Mouse (Mus musculus): ENCODE results near the gene Runx2. TPM values are rescaled to one million over a fixed set of nuclear protein-coding genes. Genes with fewer than 3 reads are reported as not detected.

Gene Runx2
- polyA plus RNA-seq, 1 experiment from 2014 or later: 4.0 TPM

DNA sequence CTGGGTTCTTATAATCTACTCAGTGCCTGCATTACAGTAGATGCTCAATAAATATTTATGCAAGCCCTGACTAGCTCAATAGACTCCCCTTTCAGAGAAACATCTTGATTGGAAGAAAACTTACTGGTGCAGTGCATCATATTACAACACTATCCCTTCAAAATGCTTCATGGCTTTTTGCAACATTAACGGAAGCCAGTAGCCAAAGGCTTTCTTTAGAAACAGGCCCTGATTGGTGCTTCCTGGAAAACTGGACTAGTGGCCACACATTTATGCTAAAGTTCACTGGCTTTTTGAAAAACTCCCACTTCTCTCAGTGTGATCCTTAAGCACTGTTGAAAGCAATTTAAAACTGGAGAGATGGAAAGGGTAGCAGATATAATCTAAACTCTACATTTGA is 151.4 kb downstream of the Runx2 start:
- Histone ChIP-seq H3K36me3 (ENCODE audit: insufficient read depth, low read length) (no peaks in the 10 kb centered on the region), H3K27ac (no peak overlapping the region), H3K4me2 (ENCODE audit: low read length) (no peak overlapping the region), H3K4me3 (replicated peaks; ENCODE audit: low read depth, low read length) (no peak overlapping the region), H3K9me3 (replicated peaks; ENCODE audit: low read length) (no peaks in the 10 kb centered on the region), H3K4me1 (replicated peaks; ENCODE audit: insufficient read depth, low read length) (no peaks in the 10 kb centered on the region), H3K27me3 (ENCODE audit: insufficient read depth, low read length) (no peaks in the 10 kb centered on the region), H3K9ac (ENCODE audit: low read depth, low read length) (no peak overlapping the region)
- no peak for TF ChIP-seq CTCF (IDR thresholded peaks at IDR 0.05; ENCODE audit: low read depth)
- DNase-seq (ENCODE audit: low spot score) (no peak), ATAC-seq (replicated peaks; ENCODE audit: low FRiP score, low read depth) (no peak)
- 57% methylated on average over 1 of the region's 1 CpGs for WGBS

DNA sequence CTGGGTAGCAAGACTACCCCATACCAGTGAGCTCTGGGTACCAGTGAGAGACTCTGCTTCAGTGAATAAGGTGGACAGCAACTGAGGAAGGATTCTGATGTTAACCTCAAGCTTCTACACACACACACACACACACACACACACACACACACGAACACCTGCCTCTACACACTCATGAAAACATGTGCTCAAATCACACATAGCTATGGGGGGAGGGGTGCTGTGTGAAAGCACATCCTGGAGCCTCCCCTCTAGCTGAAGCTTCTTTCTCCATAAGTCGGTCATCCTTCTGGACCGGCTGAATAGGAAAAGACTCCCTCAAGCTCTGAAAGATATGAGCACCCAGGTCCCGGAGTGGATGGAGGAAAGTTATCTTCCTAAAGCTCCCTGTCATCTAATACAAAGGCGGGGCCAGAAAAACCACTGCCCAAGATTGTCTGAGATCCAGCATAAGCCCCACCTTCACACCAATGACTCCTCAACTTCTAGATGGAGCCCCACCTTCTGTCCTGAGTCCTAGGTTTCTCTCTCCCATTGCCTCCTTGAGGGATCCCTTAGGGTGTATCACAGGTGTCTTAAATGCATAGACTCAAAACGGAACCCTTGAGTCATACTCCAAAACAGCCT is 152.4 kb downstream of the Runx2 start:
- no peak for DNase-seq (ENCODE audit: low spot score)
- WGBS: 93% methylated on average over 6 of the region's 6 CpGs
- Histone ChIP-seq H3K4me3 (replicated peaks; ENCODE audit: low read depth, low read length) (no peak overlapping the region), H3K9me3 (replicated peaks; ENCODE audit: low read length) (no peaks in the 10 kb centered on the region), H3K27me3 (ENCODE audit: insufficient read depth, low read length) (no peaks in the 10 kb centered on the region), H3K9ac (ENCODE audit: low read depth, low read length) (no peak overlapping the region), H3K27ac (no peak overlapping the region), H3K4me2 (ENCODE audit: low read length) (no peak overlapping the region), H3K36me3 (ENCODE audit: insufficient read depth, low read length) (no peaks in the 10 kb centered on the region), H3K4me1 (replicated peaks; ENCODE audit: insufficient read depth, low read length) (no peaks in the 10 kb centered on the region)
- ATAC-seq (replicated peaks; ENCODE audit: low FRiP score, low read depth): no peak
- no peak for TF ChIP-seq CTCF (IDR thresholded peaks at IDR 0.05; ENCODE audit: low read depth)

DNA sequence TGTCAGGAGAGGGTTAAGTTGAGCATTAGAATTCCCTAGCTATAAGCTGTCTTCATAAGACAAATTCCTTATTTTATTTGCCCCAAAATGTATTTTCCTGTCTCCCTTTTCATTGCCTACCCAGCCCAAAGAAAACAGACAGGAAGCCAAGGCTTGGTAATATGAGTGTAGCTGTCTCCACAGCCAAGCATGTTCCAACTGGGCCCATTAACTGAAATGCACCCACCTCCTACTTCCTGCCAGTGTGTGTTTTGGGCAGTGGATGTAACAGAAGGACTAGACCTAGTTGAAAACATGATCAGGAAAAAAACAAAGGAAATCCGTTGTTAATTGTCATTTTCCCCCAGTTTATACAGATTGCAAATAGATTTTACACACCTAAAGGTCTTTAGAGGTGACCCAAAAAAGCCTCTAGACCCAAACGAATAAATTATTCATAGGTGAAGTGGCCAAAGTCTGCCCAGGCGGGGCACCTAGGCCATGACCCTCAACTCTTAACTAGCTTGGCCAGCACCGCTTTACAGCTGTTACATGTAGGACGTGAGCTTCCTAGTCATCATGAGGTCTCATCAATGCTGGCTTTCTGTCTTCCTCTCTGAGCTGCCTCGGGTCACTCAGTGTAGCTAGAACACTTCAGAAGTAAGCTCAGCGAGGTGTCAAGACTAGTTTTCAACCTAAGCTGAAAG is 154.3 kb downstream of the Runx2 start:
- Histone ChIP-seq H3K9me3 (replicated peaks; ENCODE audit: low read length) (no peaks in the 10 kb centered on the region), H3K27me3 (ENCODE audit: insufficient read depth, low read length) (no peaks in the 10 kb centered on the region), H3K4me1 (replicated peaks; ENCODE audit: insufficient read depth, low read length) (no peaks in the 10 kb centered on the region), H3K4me2 (ENCODE audit: low read length) (no peak overlapping the region), H3K27ac (no peak overlapping the region), H3K36me3 (ENCODE audit: insufficient read depth, low read length) (no peaks in the 10 kb centered on the region), H3K9ac (ENCODE audit: low read depth, low read length) (no peak overlapping the region), H3K4me3 (replicated peaks; ENCODE audit: low read depth, low read length) (no peak overlapping the region)
- no peak for ATAC-seq (replicated peaks; ENCODE audit: low FRiP score, low read depth)
- TF ChIP-seq CTCF (IDR thresholded peaks at IDR 0.05; ENCODE audit: low read depth): no peak
- DNase-seq (ENCODE audit: low spot score): no peak
- WGBS: 71% methylated on average over 7 of the region's 7 CpGs

DNA sequence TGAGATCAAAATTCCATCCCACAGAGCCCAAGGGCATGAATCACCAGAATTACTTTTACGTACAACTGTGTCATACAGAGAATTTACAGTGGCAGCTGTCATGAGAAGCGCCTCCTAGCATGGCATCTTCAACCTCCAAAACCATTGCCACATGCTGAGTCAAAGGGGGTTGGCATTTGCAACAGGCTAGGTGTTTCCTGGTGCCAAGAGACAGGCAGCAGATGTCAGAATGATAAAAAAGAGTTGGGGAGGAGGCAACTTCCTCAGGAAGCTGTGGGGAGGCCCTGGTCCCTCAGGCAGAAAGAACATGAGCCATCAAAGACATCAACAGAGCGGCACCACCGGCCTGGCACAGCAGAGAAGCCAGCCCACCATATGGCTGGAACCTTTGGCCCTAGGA is 160.1 kb downstream of the Runx2 start:
- Histone ChIP-seq H3K9me3 (replicated peaks; ENCODE audit: low read length) (no peaks in the 10 kb centered on the region), H3K36me3 (ENCODE audit: insufficient read depth, low read length) (no peaks in the 10 kb centered on the region), H3K9ac (ENCODE audit: low read depth, low read length) (no peak overlapping the region), H3K27ac (no peak overlapping the region), H3K4me1 (replicated peaks; ENCODE audit: insufficient read depth, low read length) (no peaks in the 10 kb centered on the region), H3K4me2 (ENCODE audit: low read length) (no peak overlapping the region), H3K4me3 (replicated peaks; ENCODE audit: low read depth, low read length) (no peak overlapping the region), H3K27me3 (ENCODE audit: insufficient read depth, low read length) (no peaks in the 10 kb centered on the region)
- ATAC-seq (replicated peaks; ENCODE audit: low FRiP score, low read depth) (no peak), DNase-seq (ENCODE audit: low spot score) (no peak)
- no peak for TF ChIP-seq CTCF (IDR thresholded peaks at IDR 0.05; ENCODE audit: low read depth)
- 72% methylated on average over 4 of the region's 4 CpGs for WGBS

- Histone ChIP-seq H3K9ac (ENCODE audit: low read depth, low read length) (no peak overlapping the region), H3K36me3 (ENCODE audit: insufficient read depth, low read length) (no peaks in the 10 kb centered on the region), H3K4me2 (ENCODE audit: low read length) (no peak overlapping the region), H3K4me1 (replicated peaks; ENCODE audit: insufficient read depth, low read length) (no peaks in the 10 kb centered on the region), H3K9me3 (replicated peaks; ENCODE audit: low read length) (no peaks in the 10 kb centered on the region), H3K27ac (no peak overlapping the region), H3K27me3 (ENCODE audit: insufficient read depth, low read length) (no peaks in the 10 kb centered on the region), H3K4me3 (replicated peaks; ENCODE audit: low read depth, low read length) (no peak overlapping the region)
- DNase-seq (ENCODE audit: low spot score) (no peak), ATAC-seq (replicated peaks; ENCODE audit: low FRiP score, low read depth) (no peak)
- no peak for TF ChIP-seq CTCF (IDR thresholded peaks at IDR 0.05; ENCODE audit: low read depth)
- WGBS: 91% methylated on average over 3 of the region's 3 CpGs
Measured at GRCm38 (mm10) chr17:44653081-44653480, 161.5 kb downstream of the Runx2 start.

GRCm38 (mm10) chr17:44652054-44652453 is 162.5 kb downstream of the Runx2 start:
- no peaks in the 10 kb centered on the region for H3K4me1 ChIP-seq (replicated peaks; ENCODE audit: insufficient read depth, low read length)
- 81% methylated on average over 7 of the region's 7 CpGs for WGBS
- no peak overlapping the region for H3K4me3 ChIP-seq (replicated peaks; ENCODE audit: low read depth, low read length)
- DNase-seq (ENCODE audit: low spot score): no peak
- H3K9me3 ChIP-seq (replicated peaks; ENCODE audit: low read length): no peaks in the 10 kb centered on the region
- TF ChIP-seq CTCF (IDR thresholded peaks at IDR 0.05; ENCODE audit: low read depth): no peak
- no peaks in the 10 kb centered on the region for H3K36me3 ChIP-seq (ENCODE audit: insufficient read depth, low read length)
- H3K9ac ChIP-seq (ENCODE audit: low read depth, low read length): no peak overlapping the region
- no peak overlapping the region for H3K27ac ChIP-seq
- H3K27me3 ChIP-seq (ENCODE audit: insufficient read depth, low read length): no peaks in the 10 kb centered on the region
- no peak overlapping the region for H3K4me2 ChIP-seq (ENCODE audit: low read length)
- no peak for ATAC-seq (replicated peaks; ENCODE audit: low FRiP score, low read depth)

Measured in kidney, postnatal 0 days (tissue).